Mouse (Mus musculus) lung, postnatal 0 days (tissue): ENCODE data around the gene Arhgap4. TPM values are rescaled to one million over a fixed set of nuclear protein-coding genes. Genes with fewer than 3 reads are reported as not detected.
A peak's percentile ranks its signal among the peaks of the same experiment; 100 is the strongest.

ENCODE experiments used
- ATAC-seq: fragments of 200-750 bp; cut with Nextera tagmentation; 2 replicates; pipeline ENCODE4 v1.8.0; 2017; ENCODE audit warnings: moderate library complexity
- DNase-seq: peaks from one replicate; pipeline ENCODE4 v3.0.0-alpha.2; 2016; ENCODE audit warnings: low spot score
- H3K27ac ChIP-seq: fragments of 300-500 bp; sonication (generic); 2 replicates; pipeline ENCODE4 v1.5.1; 2014; ENCODE audit warnings: antibody characterized with exemption, mild to moderate bottlenecking, low read length, mixed read lengths
- H3K27me3 ChIP-seq: fragments of 300-500 bp; sonication (generic); replicated peaks from 2 replicates; pipeline ENCODE4 v1.6.1; 2014; ENCODE audit warnings: low read length, mixed read lengths; ENCODE audit not compliant: insufficient read depth
- H3K36me3 ChIP-seq: fragments of 300-500 bp; sonication (generic); 2 replicates; pipeline ENCODE4 v1.6.1; 2014; ENCODE audit warnings: low read length, mixed read lengths; ENCODE audit not compliant: insufficient read depth
- H3K4me1 ChIP-seq: fragments of 300-500 bp; sonication (generic); 2 replicates; pipeline ENCODE4 v1.6.1; 2014; ENCODE audit warnings: antibody characterized with exemption, low read depth, low read length, mixed read lengths; ENCODE audit not compliant: insufficient read depth
- H3K4me2 ChIP-seq: fragments of 300-500 bp; sonication (generic); replicated peaks from 2 replicates; pipeline ENCODE4 v1.6.1; 2014; ENCODE audit warnings: low read depth, mild to moderate bottlenecking, low read length, moderate library complexity, mixed read lengths
- H3K4me3 ChIP-seq: fragments of 300-500 bp; sonication (generic); 2 replicates; pipeline ENCODE4 v1.5.1; 2014; ENCODE audit warnings: low read depth, low read length
- H3K9ac ChIP-seq: fragments of 300-500 bp; sonication (generic); replicated peaks from 2 replicates; pipeline ENCODE4 v1.6.1; 2014; ENCODE audit warnings: low read depth, mild to moderate bottlenecking
- H3K9me3 ChIP-seq: fragments of 300-500 bp; sonication (generic); 2 replicates; pipeline ENCODE4 v1.6.1; 2016; ENCODE audit warnings: low read length, mixed read lengths
- CTCF ChIP-seq: IDR thresholded peaks from 2 replicates; pipeline ENCODE4 v1.5.1; 2016; ENCODE audit warnings: antibody characterized with exemption, mild to moderate bottlenecking
- EP300 ChIP-seq: IDR thresholded peaks from 2 replicates; pipeline ENCODE4 v1.6.1; 2016; ENCODE audit warnings: antibody characterized with exemption, mild to moderate bottlenecking, control low read depth
- WGBS: fragments of 180-500 bp; shearing (Covaris S2); extraction: QIAGEN DNeasy Blood & Tissue Kit; methylation state at CpG from one replicate; pipeline ENCODE4 v1.1.7; 2014; 5-methylcytosine and 5-hydroxymethylcytosine counted together
- polyA plus RNA-seq: library from polyadenylated mRNA; unstranded; fragments of >200 nt; fragmentation: Nextera tagmentation; extraction: Ambion mirVana; gene quantifications from 2 replicates; pipeline ENCODE4 v1.2.1, GENCODE M21; 2015

The Arhgap4 gene
- polyA plus RNA-seq, 1 experiment from 2014 or later: 1.9 TPM

DNA sequence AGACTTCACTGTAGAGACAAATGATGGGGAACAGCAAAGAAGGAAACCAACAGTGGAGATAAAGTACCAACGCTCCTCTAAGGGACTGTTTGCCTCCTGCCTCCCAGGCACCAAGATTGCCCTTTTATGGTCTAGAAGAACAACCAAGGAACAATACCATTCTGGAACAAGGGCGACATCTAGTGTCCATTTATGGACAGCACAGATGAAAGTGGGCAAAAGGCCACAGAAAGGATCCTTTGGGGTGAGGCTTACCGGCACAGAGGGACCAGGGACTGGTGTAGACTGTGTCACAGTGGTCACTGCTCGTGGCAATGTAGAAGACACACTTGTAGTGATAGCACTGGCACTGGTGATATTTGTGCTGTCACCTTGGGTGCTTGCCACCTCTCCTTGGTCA, 27.0 kb upstream of the Arhgap4 start:
- Histone ChIP-seq H3K9ac (no peak overlapping the region), H3K27ac (no peak overlapping the region), H3K4me2 (no peak overlapping the region), H3K4me1 (no peaks in the 10 kb centered on the region), H3K27me3 (no peaks in the 10 kb centered on the region), H3K36me3 (peaks cover 7% of the 10 kb centered on the region; the same call in 1 of the 2 replicates), H3K4me3 (no peak overlapping the region), H3K9me3 (no peaks in the 10 kb centered on the region)
- ATAC-seq: peak; percentile 68
- 20% methylated on average over 4 of the region's 4 CpGs for WGBS
- TF ChIP-seq EP300: no peak
- TF ChIP-seq CTCF: peak; percentile 85
- peak; percentile 56 for DNase-seq

DNA sequence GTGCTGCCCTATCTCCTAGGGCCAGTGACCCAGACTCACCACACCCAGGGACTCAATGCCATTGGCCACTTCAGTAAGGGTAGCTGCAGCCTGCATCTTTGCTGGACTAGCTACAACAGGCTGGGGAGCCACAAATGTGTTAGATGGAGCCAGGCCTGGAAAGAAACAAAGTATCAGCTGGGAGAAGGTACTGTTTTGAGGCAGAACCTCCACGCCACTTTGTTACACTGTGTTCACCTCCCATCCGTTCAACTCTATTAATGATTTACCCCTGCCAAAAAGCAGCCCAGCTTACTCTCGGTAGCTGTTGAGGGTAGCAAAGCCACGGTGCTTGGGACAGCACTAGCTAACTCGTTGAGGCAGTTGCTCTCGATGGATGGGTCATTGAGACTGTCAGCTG, 25.2 kb upstream of the Arhgap4 start:
- 71% methylated on average over 6 of the region's 6 CpGs for WGBS
- H3K4me3 ChIP-seq: no peak overlapping the region
- H3K4me1 ChIP-seq: no peaks in the 10 kb centered on the region
- TF ChIP-seq CTCF (no peak), EP300 (no peak)
- H3K4me2 ChIP-seq: no peak overlapping the region
- no peaks in the 10 kb centered on the region for H3K27me3 ChIP-seq
- H3K27ac ChIP-seq: no peak overlapping the region
- no peak overlapping the region for H3K9ac ChIP-seq
- no peaks in the 10 kb centered on the region for H3K9me3 ChIP-seq
- ATAC-seq (no peak), DNase-seq (no peak)
- H3K36me3 ChIP-seq: peaks cover 7% of the 10 kb centered on the region; the same call in 1 of the 2 replicates

DNA sequence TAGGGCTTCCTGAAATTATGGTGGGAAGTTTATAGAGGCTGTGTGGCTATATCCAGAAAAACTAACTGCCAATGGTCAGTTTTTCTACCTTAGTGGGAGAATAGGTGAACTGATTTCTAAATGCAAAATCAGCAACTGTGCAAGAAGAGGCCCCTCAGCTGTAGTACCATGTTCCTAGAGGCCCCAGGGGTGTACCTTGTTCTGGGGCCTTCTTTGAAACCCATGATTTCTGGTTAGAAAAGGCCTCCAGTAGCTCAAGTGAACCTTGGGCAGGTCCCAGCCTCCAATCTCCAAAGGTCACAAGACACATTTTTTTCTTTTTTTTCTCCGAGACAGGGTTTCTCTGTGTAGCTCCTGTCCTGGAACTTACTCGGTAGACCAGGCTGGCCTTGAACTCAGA, 20.6 kb upstream of the Arhgap4 start:
- WGBS: 60% methylated on average over 2 of the region's 2 CpGs
- H3K9me3 ChIP-seq: no peaks in the 10 kb centered on the region
- no peak for TF ChIP-seq CTCF
- TF ChIP-seq EP300: no peak
- no peaks in the 10 kb centered on the region for H3K4me1 ChIP-seq
- H3K4me2 ChIP-seq: no peak overlapping the region
- ATAC-seq (no peak), DNase-seq (no peak)
- no peak overlapping the region for H3K4me3 ChIP-seq
- H3K9ac ChIP-seq: no peak overlapping the region
- H3K27me3 ChIP-seq: no peaks in the 10 kb centered on the region
- H3K36me3 ChIP-seq: no peaks in the 10 kb centered on the region; the same call in 1 of the 2 replicates
- no peak overlapping the region for H3K27ac ChIP-seq

DNA sequence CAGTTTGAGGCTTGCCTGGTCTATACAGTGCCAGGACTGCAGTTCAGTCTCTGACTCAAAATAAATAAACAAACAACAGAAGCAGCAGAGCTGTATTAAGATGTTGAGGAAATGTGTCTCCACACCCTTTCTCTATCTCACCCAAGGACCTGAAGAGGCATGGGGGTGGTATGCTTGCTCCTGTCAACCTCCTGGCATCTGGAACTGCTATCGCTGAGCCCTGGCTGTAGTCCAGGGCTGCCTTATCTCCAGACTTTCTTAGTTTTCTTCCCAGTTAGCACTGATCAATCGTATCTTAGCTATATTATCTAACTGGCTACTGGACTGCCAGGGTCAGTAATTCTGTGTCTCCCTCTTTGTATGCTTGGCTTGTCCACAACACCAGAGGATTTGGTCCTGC, 20.2 kb upstream of the Arhgap4 start:
- no peak for TF ChIP-seq EP300
- TF ChIP-seq CTCF: no peak
- Histone ChIP-seq H3K4me2 (no peak overlapping the region), H3K36me3 (no peaks in the 10 kb centered on the region; the same call in 1 of the 2 replicates), H3K4me1 (no peaks in the 10 kb centered on the region), H3K9ac (no peak overlapping the region), H3K27ac (no peak overlapping the region), H3K9me3 (no peaks in the 10 kb centered on the region), H3K4me3 (no peak overlapping the region), H3K27me3 (no peaks in the 10 kb centered on the region)
- 51% methylated on average over 2 of the region's 2 CpGs for WGBS
- ATAC-seq (no peak), DNase-seq (no peak)

DNA sequence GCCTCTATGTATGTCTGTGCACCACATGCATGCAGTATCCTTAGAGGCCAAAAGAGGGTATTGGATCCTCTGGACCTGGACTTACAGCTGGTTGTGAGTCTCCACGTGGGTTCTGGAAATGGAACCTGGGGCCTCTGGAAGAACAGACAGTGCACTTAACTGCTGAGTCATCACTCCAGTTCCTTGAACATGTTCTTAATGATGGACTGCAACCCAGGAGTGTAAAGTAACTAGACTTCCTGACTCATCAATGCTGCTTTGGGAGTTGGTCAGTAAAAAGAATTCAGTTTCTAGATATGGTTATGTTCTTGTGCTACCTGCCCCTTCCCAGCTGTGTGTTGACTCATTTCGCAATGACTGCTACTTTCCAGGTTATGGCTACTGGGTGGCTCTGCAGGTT, 10.2 kb upstream of the Arhgap4 start:
- Histone ChIP-seq H3K27ac (no peak overlapping the region), H3K9ac (no peak overlapping the region), H3K4me2 (no peak overlapping the region), H3K4me3 (no peak overlapping the region), H3K36me3 (no peaks in the 10 kb centered on the region), H3K9me3 (no peaks in the 10 kb centered on the region), H3K4me1 (no peaks in the 10 kb centered on the region), H3K27me3 (no peaks in the 10 kb centered on the region)
- TF ChIP-seq EP300 (no peak), CTCF (no peak)
- no peak for DNase-seq
- ATAC-seq: no peak
- WGBS: 75% methylated on average over 2 of the region's 2 CpGs

DNA sequence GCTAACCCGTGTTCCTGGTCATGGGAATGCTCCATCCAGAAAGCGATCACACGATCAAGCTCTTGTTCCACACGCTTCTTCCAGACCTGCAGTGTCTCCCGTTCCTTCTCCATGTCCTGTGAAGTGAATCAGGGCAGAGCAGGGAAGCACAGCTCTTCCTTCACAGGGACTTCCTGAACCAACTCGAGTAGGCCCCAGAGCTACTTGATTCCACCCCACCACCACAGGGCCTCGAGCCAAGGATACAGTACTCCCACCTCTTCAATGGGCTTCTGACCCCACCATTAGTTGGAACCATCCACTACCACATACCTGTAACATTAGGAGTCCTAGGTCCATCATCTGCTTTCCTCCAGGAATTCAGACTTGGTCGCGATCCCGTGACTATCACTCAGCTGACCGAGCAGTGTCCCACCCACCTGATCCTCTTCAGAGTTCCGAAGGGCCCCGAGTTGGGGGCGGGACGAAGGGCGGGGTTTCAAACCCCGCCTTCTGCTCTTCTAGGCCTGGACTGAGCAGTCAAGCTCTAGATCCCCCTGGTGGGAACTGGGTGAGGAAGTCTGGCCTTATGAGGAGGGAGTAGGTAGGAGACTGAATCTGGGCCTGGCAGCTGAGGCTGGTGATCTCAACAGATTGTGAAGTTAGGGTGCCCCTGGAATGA, 8.9 kb upstream of the Arhgap4 start, which contains the start of gene Renbp:
TSS of gene Renbp (minus strand) at position 449 of the 661 bp plus-strand sequence.
- no peak within 1 kb of the TSS; the same call in 1 of the 2 replicates for H3K27ac ChIP-seq
- H3K4me2 ChIP-seq: peak within 1 kb of the TSS; percentile 46
- no peaks in the 10 kb centered on the region for H3K27me3 ChIP-seq
- no peak within 1 kb of the TSS for H3K9ac ChIP-seq
- WGBS: 29% methylated on average over 17 of the region's 17 CpGs
- ATAC-seq (peak; percentile 97), DNase-seq (peak; percentile 85)
- peak within 1 kb of the TSS; percentile 30; the same call in 1 of the 2 replicates for H3K4me3 ChIP-seq
- peak; percentile 55 for TF ChIP-seq CTCF
- TF ChIP-seq EP300: no peak
- no peaks in the 10 kb centered on the region for H3K9me3 ChIP-seq
- no peaks in the 10 kb centered on the region for H3K4me1 ChIP-seq
- no peaks in the 10 kb centered on the region for H3K36me3 ChIP-seq

DNA sequence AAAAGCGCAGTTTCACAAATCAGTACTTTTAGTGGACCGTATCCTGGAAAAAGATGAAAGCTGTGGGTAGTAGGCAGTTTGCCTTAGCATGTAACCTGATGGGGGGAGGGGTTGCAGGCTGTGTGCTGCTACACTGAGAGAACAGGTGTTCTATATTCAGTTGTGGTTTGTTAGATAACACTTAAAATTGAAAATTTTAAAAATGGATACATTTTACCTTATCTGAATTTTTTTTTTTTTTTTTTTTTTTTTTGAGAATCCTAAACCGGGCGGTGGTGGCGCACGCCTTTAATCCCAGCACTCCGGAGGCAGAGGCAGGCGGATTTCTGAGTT, 846 bp upstream of the Arhgap4 start:
- H3K27me3 ChIP-seq: no peaks in the 10 kb centered on the region
- H3K4me3 ChIP-seq: peak overlapping the region; percentile 47; the same call in 1 of the 2 replicates
- H3K9me3 ChIP-seq: no peaks in the 10 kb centered on the region
- no peak overlapping the region for H3K27ac ChIP-seq
- no peaks in the 10 kb centered on the region for H3K4me1 ChIP-seq
- no peak overlapping the region for H3K9ac ChIP-seq
- no peak for TF ChIP-seq EP300
- no peak for TF ChIP-seq CTCF
- H3K36me3 ChIP-seq: no peaks in the 10 kb centered on the region
- ATAC-seq: no peak
- peak overlapping the region; percentile 57 for H3K4me2 ChIP-seq
- DNase-seq: no peak
- WGBS: 75% methylated on average over 7 of the region's 8 CpGs
